ENCODE assay signal across 8 mouse cellular contexts in genomic region chr7:7187417-7188190, GRCm38 (mm10). TPM values are rescaled to one million over a fixed set of nuclear protein-coding genes. Genes with fewer than 3 reads are reported as not detected.
DNase-seq lines count a peak whose midpoint lies in the region; ATAC-seq and TF ChIP-seq lines count a peak whose summit lies in the region.

No protein-coding gene starts in this region.

- TF ChIP-seq EP300 in stomach, postnatal 0 days (optimal IDR thresholded peaks at IDR 0.05) = no peak

- H3K27me3 ChIP-seq in testis, adult 2 months (ENCODE audit: control insufficient read depth, insufficient read depth, low read length) = no peaks in the 10 kb centered on the region
- no peaks in the 10 kb centered on the region for H3K27me3 ChIP-seq in liver, embryonic 11.5 days (replicated peaks; ENCODE audit: control insufficient read depth, insufficient read depth, low read length)
- H3K27me3 ChIP-seq in stomach, postnatal 0 days (ENCODE audit: control insufficient read depth, insufficient read depth, low read length) = no peaks in the 10 kb centered on the region

- peak overlapping the region; percentile 80; the same call in 1 of the 2 replicates for H3K4me3 ChIP-seq in testis, adult 2 months (ENCODE audit: control insufficient read depth, low read depth, low read length)
- H3K4me3 ChIP-seq in liver, embryonic 11.5 days (ENCODE audit: low read depth, low read length) = peak overlapping the region; percentile 59
- peak overlapping the region; percentile 54 for H3K4me3 ChIP-seq in stomach, postnatal 0 days (ENCODE audit: low read depth, low read length)

- H3K36me3 ChIP-seq in testis, adult 2 months (ENCODE audit: control insufficient read depth, insufficient read depth, low read length) = no peaks in the 10 kb centered on the region
- H3K36me3 ChIP-seq in liver, embryonic 11.5 days (ENCODE audit: control insufficient read depth, insufficient read depth, low read length) = no peaks in the 10 kb centered on the region; the same call in 1 of the 2 replicates
- no peaks in the 10 kb centered on the region for H3K36me3 ChIP-seq in stomach, postnatal 0 days (ENCODE audit: control insufficient read depth, insufficient read depth, low read length)

- H3K4me1 ChIP-seq in testis, adult 2 months (ENCODE audit: control insufficient read depth, insufficient read depth, low read length) = peaks cover 5% of the 10 kb centered on the region; the same call in 1 of the 2 replicates
- H3K4me1 ChIP-seq in liver, embryonic 11.5 days (replicated peaks; ENCODE audit: control insufficient read depth, insufficient read depth, low read length) = no peaks in the 10 kb centered on the region
- no peaks in the 10 kb centered on the region for H3K4me1 ChIP-seq in stomach, postnatal 0 days (replicated peaks; ENCODE audit: control insufficient read depth, insufficient read depth)

- no peak overlapping the region for H3K9ac ChIP-seq in liver, embryonic 11.5 days (ENCODE audit: low read depth, low read length)
- peak overlapping the region; percentile 47 for H3K9ac ChIP-seq in stomach, postnatal 0 days (ENCODE audit: low read length)

- peak; percentile 5 for DNase-seq in embryo, embryonic 11 days
- no peak for DNase-seq in embryo, embryonic 9.5 days (ENCODE audit: extremely low spot score)
- DNase-seq in testis, postnatal 10 days (ENCODE audit: low spot score) = no peak
- no peak for DNase-seq in liver, embryonic 11.5 days (ENCODE audit: low spot score)
- no peak for DNase-seq in stomach, postnatal 0 days (ENCODE audit: low spot score)
- no peak for DNase-seq in gastrocnemius, postnatal 25 days
- no peak for DNase-seq in urinary bladder, postnatal 10 days (ENCODE audit: low spot score)

- no peak for TF ChIP-seq CTCF in testis, adult 2 months (IDR thresholded peaks at IDR 0.05; ENCODE audit: control insufficient read depth, insufficient read depth, insufficient replicate concordance, low read depth, low read length)
- no peak for TF ChIP-seq CTCF in stomach, postnatal 0 days (IDR thresholded peaks at IDR 0.05; ENCODE audit: low read depth)

- no peaks in the 10 kb centered on the region for H3K9me3 ChIP-seq in liver, embryonic 11.5 days (ENCODE audit: control insufficient read depth, low read length)
- no peaks in the 10 kb centered on the region for H3K9me3 ChIP-seq in stomach, postnatal 0 days (ENCODE audit: control insufficient read depth, low read length)

- TF ChIP-seq POLR2A in testis, adult 2 months (IDR thresholded peaks at IDR 0.05; ENCODE audit: control insufficient read depth, low read depth, low read length) = no peak

- ATAC-seq in liver, embryonic 11.5 days (replicated peaks; ENCODE audit: low FRiP score) = peak; percentile 56
- no peak for ATAC-seq in stomach, postnatal 0 days (ENCODE audit: low FRiP score, low TSS enrichment)

- peak overlapping the region; percentile 62 for H3K4me2 ChIP-seq in liver, embryonic 11.5 days
- H3K4me2 ChIP-seq in stomach, postnatal 0 days (replicated peaks; ENCODE audit: low read depth) = peak overlapping the region; percentile 51

- 25% methylated on average over 13 of the region's 13 CpGs for WGBS in liver, embryonic 11.5 days
- 13% methylated on average over 13 of the region's 13 CpGs for WGBS in stomach, postnatal 0 days

- no peak overlapping the region for H3K27ac ChIP-seq in testis, adult 2 months (ENCODE audit: control insufficient read depth, insufficient read depth, low read depth, low read length)
- H3K27ac ChIP-seq in liver, embryonic 11.5 days (ENCODE audit: low read depth, low read length) = no peak overlapping the region
- H3K27ac ChIP-seq in stomach, postnatal 0 days (replicated peaks) = no peak overlapping the region

RNA-seq across cellular contexts. Expression of gene Zfp418, which starts 16.5 kb away (rescaled TPM):
- 0.06 and 0.15 TPM in 2 replicates for polyA plus RNA-seq in testis, adult 2 months (2012; rRNA removed)
- polyA plus RNA-seq in liver, embryonic 11.5 days (2014; fragmentation: Nextera tagmentation; extraction: Ambion mirVana) = 0.93 and 1.3 TPM in 2 replicates
- polyA plus RNA-seq in stomach, postnatal 0 days (2015; fragmentation: Nextera tagmentation; extraction: Ambion mirVana) = 1.2 and 1.4 TPM in 2 replicates
- 1 to 10 TPM; 1.2 to 1.6 TPM for total RNA-seq in gastrocnemius, postnatal 25 days (2021)

RNA-seq across cellular contexts. Expression of gene Zfp772, which starts 22.2 kb away (rescaled TPM):
- 0.75 and 1.2 TPM in 2 replicates for polyA plus RNA-seq in testis, adult 2 months (2012; rRNA removed)
- 3.5 and 4.4 TPM in 2 replicates for polyA plus RNA-seq in liver, embryonic 11.5 days (2014; fragmentation: Nextera tagmentation; extraction: Ambion mirVana)
- polyA plus RNA-seq in stomach, postnatal 0 days (2015; fragmentation: Nextera tagmentation; extraction: Ambion mirVana) = 6.9 and 7.4 TPM in 2 replicates
- total RNA-seq in gastrocnemius, postnatal 25 days (2021) = 1 to 10 TPM; 1.5 to 1.6 TPM

RNA-seq across cellular contexts. Expression of gene Zfp773, which starts 51.0 kb away (rescaled TPM):
- 0.06 and 0.10 TPM in 2 replicates for polyA plus RNA-seq in testis, adult 2 months (2012; rRNA removed)
- polyA plus RNA-seq in liver, embryonic 11.5 days (2014; fragmentation: Nextera tagmentation; extraction: Ambion mirVana) = 0.53 and 0.75 TPM in 2 replicates
- 0.45 and 0.63 TPM in 2 replicates for polyA plus RNA-seq in stomach, postnatal 0 days (2015; fragmentation: Nextera tagmentation; extraction: Ambion mirVana)
- under 1 TPM; 0.35 to 0.77 TPM for total RNA-seq in gastrocnemius, postnatal 25 days (2021)

RNA-seq across cellular contexts. Expression of gene Vmn2r29, which starts 59.5 kb away (rescaled TPM):
- 0.85 and 1.0 TPM in 2 replicates for polyA plus RNA-seq in testis, adult 2 months (2012; rRNA removed)
- 1.4 TPM in 1 of 2 replicates, not detected in the other for polyA plus RNA-seq in liver, embryonic 11.5 days (2014; fragmentation: Nextera tagmentation; extraction: Ambion mirVana)
- 0.27 and 0.34 TPM in 2 replicates for polyA plus RNA-seq in stomach, postnatal 0 days (2015; fragmentation: Nextera tagmentation; extraction: Ambion mirVana)
- under 1 TPM in 1 of 2 experiments, not detected in 1; 0.13 TPM for total RNA-seq in gastrocnemius, postnatal 25 days (2021)
